Mouse (Mus musculus) hindbrain, embryonic 12.5 days (tissue): ENCODE data around the gene Rspo3. TPM values are rescaled to one million over a fixed set of nuclear protein-coding genes. Genes with fewer than 3 reads are reported as not detected.

Experiments used
- ATAC-seq: fragments of 200-750 bp; cut with Nextera tagmentation; 2 replicates; pipeline ENCODE4 v1.8.0; 2017; ENCODE audit warnings: moderate TSS enrichment; ENCODE audit not compliant: low FRiP score
- H3K27ac ChIP-seq: fragments of 300-500 bp; sonication (generic); 2 replicates; pipeline ENCODE4 v1.5.1; 2016; ENCODE audit warnings: mild to moderate bottlenecking
- H3K27me3 ChIP-seq: fragments of 300-500 bp; sonication (generic); 2 replicates; pipeline ENCODE4 v1.6.1; 2016; ENCODE audit warnings: mild to moderate bottlenecking
- H3K36me3 ChIP-seq: fragments of 300-500 bp; sonication (generic); 2 replicates; pipeline ENCODE4 v1.6.1; 2016; ENCODE audit warnings: mild to moderate bottlenecking
- H3K4me1 ChIP-seq: fragments of 300-500 bp; sonication (generic); 2 replicates; pipeline ENCODE4 v1.6.1; 2016
- H3K4me2 ChIP-seq: fragments of 300-500 bp; sonication (generic); replicated peaks from 2 replicates; pipeline ENCODE4 v1.6.1; 2016; ENCODE audit warnings: mild to moderate bottlenecking
- H3K4me3 ChIP-seq: fragments of 300-500 bp; sonication (generic); 2 replicates; pipeline ENCODE4 v1.5.1; 2016; ENCODE audit warnings: mild to moderate bottlenecking
- H3K9ac ChIP-seq: fragments of 300-500 bp; sonication (generic); 2 replicates; pipeline ENCODE4 v1.6.1; 2016; ENCODE audit warnings: mild to moderate bottlenecking, moderate library complexity
- H3K9me3 ChIP-seq: fragments of 300-500 bp; sonication (generic); replicated peaks from 2 replicates; pipeline ENCODE4 v1.6.1; 2016; ENCODE audit warnings: mild to moderate bottlenecking
- WGBS: fragments of 180-500 bp; shearing (Covaris S2); methylation state at CpG from one replicate; pipeline ENCODE4 v1.1.7; 2016; 5-methylcytosine and 5-hydroxymethylcytosine counted together
- polyA plus RNA-seq: library from polyadenylated mRNA; unstranded; fragments of >200 nt; fragmentation: Nextera tagmentation; extraction: Ambion mirVana; gene quantifications from 2 replicates; pipeline ENCODE4 v1.2.1, GENCODE M21; 2016

Gene Rspo3
- polyA plus RNA-seq, 1 experiment from 2014 or later = 8.6 TPM

- ATAC-seq = no peak
- Histone ChIP-seq H3K27me3 (no peaks in the 10 kb centered on the region), H3K9me3 (no peaks in the 10 kb centered on the region), H3K27ac (no peak overlapping the region), H3K9ac (no peak overlapping the region), H3K4me1 (no peaks in the 10 kb centered on the region), H3K4me2 (no peak overlapping the region), H3K4me3 (no peak overlapping the region), H3K36me3 (no peaks in the 10 kb centered on the region)
- WGBS = 91% methylated on average over 2 of the region's 2 CpGs
Observed at GRCm38 (mm10) chr10:29424571-29424970, 111.1 kb downstream of the Rspo3 start.

- ATAC-seq = no peak
- no peak overlapping the region for H3K4me2 ChIP-seq
- H3K27ac ChIP-seq = no peak overlapping the region
- 80% methylated on average over 2 of the region's 2 CpGs for WGBS
- no peaks in the 10 kb centered on the region for H3K9me3 ChIP-seq
- no peaks in the 10 kb centered on the region for H3K27me3 ChIP-seq
- no peak overlapping the region for H3K9ac ChIP-seq
- no peak overlapping the region for H3K4me3 ChIP-seq
- H3K36me3 ChIP-seq = no peaks in the 10 kb centered on the region
- H3K4me1 ChIP-seq = no peaks in the 10 kb centered on the region
Observed at GRCm38 (mm10) chr10:29414361-29414760, 121.3 kb downstream of the Rspo3 start.

- WGBS = 47% methylated on average over 8 of the region's 8 CpGs
- ATAC-seq = no peak
- H3K36me3 ChIP-seq = no peaks in the 10 kb centered on the region
- H3K9me3 ChIP-seq = no peaks in the 10 kb centered on the region
- no peaks in the 10 kb centered on the region for H3K4me1 ChIP-seq
- H3K4me3 ChIP-seq = no peak overlapping the region
- no peaks in the 10 kb centered on the region for H3K27me3 ChIP-seq
- no peak overlapping the region for H3K9ac ChIP-seq
- no peak overlapping the region for H3K27ac ChIP-seq
- no peak overlapping the region for H3K4me2 ChIP-seq
Observed at GRCm38 (mm10) chr10:29402656-29403268, 132.9 kb downstream of the Rspo3 start.

Other genes starting within 250 kb of the Rspo3 start
- gene Echdc1, start 222.7 kb downstream of the Rspo3 start, polyA plus RNA-seq = 21.6 and 21.8 TPM in 2 replicates
- gene Rnf146, start 173.4 kb downstream of the Rspo3 start, polyA plus RNA-seq = 66.6 and 78.4 TPM in 2 replicates